Mouse (Mus musculus) midbrain, postnatal 0 days (tissue): ENCODE measurements around the gene Klc2. TPM values are rescaled to one million over a fixed set of nuclear protein-coding genes. Genes with fewer than 3 reads are reported as not detected.

Experiments
- ATAC-seq: fragments of 200-750 bp; cut with Nextera tagmentation; 2 replicates; pipeline ENCODE4 v1.8.0; 2017; ENCODE audit warnings: moderate number of reproducible peaks, mild to moderate bottlenecking, moderate TSS enrichment, moderate library complexity; ENCODE audit not compliant: low FRiP score
- DNase-seq: peaks from one replicate; pipeline ENCODE4 v3.0.0-alpha.2; 2015; ENCODE audit warnings: low spot score
- H3K27ac ChIP-seq: fragments of 300-500 bp; sonication (generic); 2 replicates; pipeline ENCODE4 v1.5.1; 2014; ENCODE audit warnings: low read depth, mild to moderate bottlenecking, low read length, mixed read lengths
- H3K27me3 ChIP-seq: fragments of 300-500 bp; sonication (generic); 2 replicates; pipeline ENCODE4 v1.6.1; 2014; ENCODE audit warnings: low read length, control low read depth, mixed read lengths; ENCODE audit not compliant: insufficient read depth
- H3K36me3 ChIP-seq: fragments of 300-500 bp; sonication (generic); 2 replicates; pipeline ENCODE4 v1.6.1; 2014; ENCODE audit warnings: low read length, control low read depth, mixed read lengths; ENCODE audit not compliant: insufficient read depth
- H3K4me1 ChIP-seq: fragments of 300-500 bp; sonication (generic); 2 replicates; pipeline ENCODE4 v1.6.1; 2014; ENCODE audit warnings: mild to moderate bottlenecking, control low read depth, antibody characterized with exemption, low read length, mixed read lengths; ENCODE audit not compliant: insufficient read depth
- H3K4me2 ChIP-seq: fragments of 300-500 bp; sonication (generic); 2 replicates; pipeline ENCODE4 v1.6.1; 2014; ENCODE audit warnings: low read depth, mild to moderate bottlenecking, low read length, mixed read lengths; ENCODE audit not compliant: poor library complexity, severe bottlenecking
- H3K4me3 ChIP-seq: fragments of 300-500 bp; sonication (generic); 2 replicates; pipeline ENCODE4 v1.5.1; 2014; ENCODE audit warnings: low read depth, mild to moderate bottlenecking, low read length, moderate library complexity
- H3K9ac ChIP-seq: fragments of 300-500 bp; sonication (generic); replicated peaks from 2 replicates; pipeline ENCODE4 v1.6.1; 2014; ENCODE audit warnings: mild to moderate bottlenecking, low read length, moderate library complexity, mixed read lengths; ENCODE audit not compliant: poor library complexity, severe bottlenecking
- H3K9me3 ChIP-seq: fragments of 300-500 bp; sonication (generic); 2 replicates; pipeline ENCODE4 v1.6.1; 2016; ENCODE audit warnings: low read length, control low read depth
- CTCF ChIP-seq: IDR thresholded peaks from 2 replicates; pipeline ENCODE4 v1.5.1; 2016; ENCODE audit warnings: antibody characterized with exemption, mild to moderate bottlenecking
- WGBS: fragments of 180-500 bp; shearing (Covaris S2); extraction: QIAGEN DNeasy Blood & Tissue Kit; methylation state at CpG from one replicate; pipeline ENCODE4 v1.1.7; 2014; 5-methylcytosine and 5-hydroxymethylcytosine counted together
- polyA plus RNA-seq: library from polyadenylated mRNA; unstranded; fragments of >200 nt; fragmentation: Nextera tagmentation; extraction: Ambion mirVana; gene quantifications from 2 replicates; pipeline ENCODE4 v1.2.1, GENCODE M21; 2015
- total RNA-seq: library from RNA; depleted of rRNA; stranded (reverse); fragments of >200 nt; gene quantifications from 2 replicates; pipeline ENCODE4 v1.2.3, GENCODE M21; 2014

Gene Klc2
- total and polyA plus RNA-seq, 2 experiments from 2014 or later = 67.9 to 201 TPM

DNA sequence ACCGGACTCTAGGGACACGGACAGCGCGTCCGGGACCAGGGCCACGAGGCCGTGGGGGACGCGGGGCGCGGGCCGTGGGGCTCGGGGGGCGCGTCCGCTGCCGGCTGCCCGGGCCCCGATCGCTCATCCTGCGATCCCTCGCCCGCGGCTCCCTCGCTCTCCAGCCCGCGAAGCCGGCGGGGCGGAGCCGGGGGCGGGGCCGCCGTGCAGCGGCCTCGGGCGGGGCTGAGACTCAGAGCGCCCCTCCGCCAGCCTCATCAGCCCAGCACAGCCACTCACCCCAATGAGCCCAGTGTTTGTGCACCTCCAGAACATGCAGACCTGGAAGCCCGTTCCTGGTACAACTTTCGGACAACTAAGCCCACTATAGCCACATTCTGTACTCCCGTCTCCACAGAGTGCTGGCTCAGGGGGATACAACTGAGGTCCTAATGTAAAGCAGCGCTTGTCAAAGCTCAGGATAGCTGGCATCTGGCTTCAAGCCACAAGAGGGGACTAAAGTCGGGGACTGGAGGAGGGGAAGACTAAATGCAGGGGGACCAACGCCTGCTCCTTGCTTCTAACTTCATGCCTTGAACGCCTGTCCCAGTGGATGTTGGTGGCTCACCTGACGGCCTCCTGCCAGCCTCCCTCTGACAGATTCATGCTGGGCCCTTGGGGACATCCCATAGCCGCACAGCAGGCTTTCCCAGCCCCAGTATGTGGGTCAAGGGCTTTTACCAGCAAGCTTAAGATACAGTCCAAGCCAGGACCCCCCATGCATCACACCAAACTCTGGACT is 19.8 kb downstream of the Klc2 start, which contains the start of gene Cnih2:
Gene Cnih2 (minus strand): TSS at position 159 of the 781 bp plus-strand sequence.
- ATAC-seq (peak; percentile 39), DNase-seq (peak; percentile 75)
- Histone ChIP-seq H3K4me1 (peaks cover 34% of the 10 kb centered on the region), H3K36me3 (peaks cover 43% of the 10 kb centered on the region), H3K27me3 (no peaks in the 10 kb centered on the region), H3K9me3 (no peaks in the 10 kb centered on the region), H3K4me2 (peak within 1 kb of the TSS; percentile 72), H3K27ac (peak within 1 kb of the TSS; percentile 97), H3K9ac (peak within 1 kb of the TSS; percentile 98), H3K4me3 (peak within 1 kb of the TSS; percentile 88)
- WGBS = 3% methylated on average over 35 of the region's 48 CpGs
- TF ChIP-seq CTCF = 0 out of 2 replicates have a peak, but pooled peaks have one; percentile 7

- WGBS = 2% methylated on average over 24 of the region's 31 CpGs
- no peak for TF ChIP-seq CTCF
- peak; percentile 57 for DNase-seq
- Histone ChIP-seq H3K9me3 (no peaks in the 10 kb centered on the region), H3K4me1 (peaks cover 34% of the 10 kb centered on the region), H3K27me3 (no peaks in the 10 kb centered on the region), H3K4me2 (peak overlapping the region; percentile 72), H3K27ac (peak overlapping the region; percentile 97), H3K9ac (peak overlapping the region; percentile 98), H3K36me3 (peaks cover 43% of the 10 kb centered on the region), H3K4me3 (peak overlapping the region; percentile 88)
- ATAC-seq = peak; percentile 45
Observed at GRCm38 (mm10) chr19:5097521-5098362, 20.6 kb downstream of the Klc2 start.

- Histone ChIP-seq H3K27me3 (no peaks in the 10 kb centered on the region), H3K9ac (peak overlapping the region; percentile 98), H3K4me3 (peak overlapping the region; percentile 88), H3K36me3 (peaks cover 45% of the 10 kb centered on the region), H3K4me2 (peak overlapping the region; percentile 72), H3K4me1 (peaks cover 34% of the 10 kb centered on the region), H3K9me3 (no peaks in the 10 kb centered on the region), H3K27ac (peak overlapping the region; percentile 97)
- WGBS = 5% methylated on average over 9 of the region's 9 CpGs
- no peak for TF ChIP-seq CTCF
- DNase-seq = no peak
- ATAC-seq = no peak
Observed at GRCm38 (mm10) chr19:5095887-5096474, 22.4 kb downstream of the Klc2 start.

DNA sequence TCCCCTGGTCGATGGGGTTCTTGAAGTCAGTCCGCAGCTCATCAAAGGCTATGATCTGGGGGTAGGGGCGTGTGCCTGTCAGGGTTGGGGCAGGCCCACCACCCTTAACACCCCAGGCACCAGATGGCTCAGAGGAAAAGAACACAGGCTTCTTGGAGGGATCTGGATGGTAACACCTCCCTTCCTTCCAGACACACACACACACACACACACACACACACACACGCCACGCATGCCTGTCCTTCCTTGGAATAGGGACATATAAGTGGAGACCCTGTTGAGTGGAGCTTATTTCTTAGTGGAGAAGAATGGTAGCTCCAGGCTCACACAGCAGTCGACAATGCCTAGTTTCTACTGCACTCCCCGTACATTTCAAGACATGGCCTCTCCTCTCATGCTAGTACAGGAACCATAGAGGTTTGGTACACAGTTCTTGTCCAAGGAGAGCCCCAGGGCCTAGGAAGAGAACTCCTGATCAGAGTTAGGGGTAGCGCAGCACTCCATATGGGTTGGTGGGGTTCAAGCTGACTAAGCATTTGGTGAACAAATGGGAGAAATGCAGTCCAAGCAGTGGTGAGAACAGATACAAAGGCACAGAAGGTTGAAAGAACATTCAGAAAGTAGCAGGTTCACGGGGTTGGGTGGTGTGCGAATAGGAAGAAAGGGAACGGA is 23.5 kb downstream of the Klc2 start:
- H3K27me3 ChIP-seq = no peaks in the 10 kb centered on the region
- ATAC-seq = no peak
- peaks cover 34% of the 10 kb centered on the region for H3K4me1 ChIP-seq
- no peak for DNase-seq
- 20% methylated on average over 11 of the region's 11 CpGs for WGBS
- H3K27ac ChIP-seq = peak overlapping the region; percentile 97
- peak overlapping the region; percentile 72 for H3K4me2 ChIP-seq
- TF ChIP-seq CTCF = no peak
- H3K4me3 ChIP-seq = peak overlapping the region; percentile 88
- H3K36me3 ChIP-seq = peaks cover 38% of the 10 kb centered on the region
- no peaks in the 10 kb centered on the region for H3K9me3 ChIP-seq
- H3K9ac ChIP-seq = peak overlapping the region; percentile 98

- ATAC-seq = peak; percentile 58
Observed at GRCm38 (mm10) chr19:5094243-5094632, 24.1 kb downstream of the Klc2 start.

More at GRCm38 (mm10) chr19:5094243-5094632, 24.1 kb downstream of the Klc2 start:
- DNase-seq = peak; percentile 97
- Histone ChIP-seq H3K27me3 (no peaks in the 10 kb centered on the region), H3K4me2 (peak overlapping the region; percentile 72), H3K27ac (peak overlapping the region; percentile 97), H3K9me3 (no peaks in the 10 kb centered on the region), H3K9ac (peak overlapping the region; percentile 98), H3K36me3 (peaks cover 32% of the 10 kb centered on the region), H3K4me3 (peak overlapping the region; percentile 88), H3K4me1 (peaks cover 36% of the 10 kb centered on the region)
- 2% methylated on average over 20 of the region's 21 CpGs for WGBS
- peak; percentile 91 for TF ChIP-seq CTCF
